Mouse (Mus musculus): ENCODE results near the gene Nlrp3. TPM values are rescaled to one million over a fixed set of nuclear protein-coding genes. Genes with fewer than 3 reads are reported as not detected.

Nlrp3 gene
- polyA plus RNA-seq, 1 experiment from 2014 or later = 0.24 TPM

- no peak for ATAC-seq (ENCODE audit: low FRiP score)
- Histone ChIP-seq H3K4me3 (replicated peaks) (no peak overlapping the region), H3K9ac (replicated peaks) (no peak overlapping the region), H3K4me1 (no peaks in the 10 kb centered on the region), H3K27me3 (replicated peaks) (0 out of 2 replicates have a peak, but pooled peaks cover 2% of the 10 kb centered on the region), H3K36me3 (no peaks in the 10 kb centered on the region), H3K4me2 (no peak overlapping the region), H3K27ac (replicated peaks) (no peak overlapping the region), H3K9me3 (replicated peaks) (no peaks in the 10 kb centered on the region)
- WGBS = 44% methylated on average over 6 of the region's 6 CpGs
Observed at GRCm38 (mm10) chr11:59584539-59584938, 43.2 kb downstream of the Nlrp3 start.

- 0 out of 2 replicates have a peak, but pooled peaks cover 2% of the 10 kb centered on the region for H3K27me3 ChIP-seq (replicated peaks)
- no peaks in the 10 kb centered on the region for H3K4me1 ChIP-seq
- WGBS = 88% methylated on average over 8 of the region's 8 CpGs
- H3K27ac ChIP-seq (replicated peaks) = no peak overlapping the region
- H3K9me3 ChIP-seq (replicated peaks) = no peaks in the 10 kb centered on the region
- no peak overlapping the region for H3K4me2 ChIP-seq
- H3K36me3 ChIP-seq = no peaks in the 10 kb centered on the region
- H3K9ac ChIP-seq (replicated peaks) = no peak overlapping the region
- ATAC-seq (ENCODE audit: low FRiP score) = no peak
- no peak overlapping the region for H3K4me3 ChIP-seq (replicated peaks)
Observed at GRCm38 (mm10) chr11:59589496-59589895, 48.1 kb downstream of the Nlrp3 start.

- WGBS = 76% methylated on average over 6 of the region's 6 CpGs
- Histone ChIP-seq H3K36me3 (no peaks in the 10 kb centered on the region), H3K4me3 (replicated peaks) (no peak within 1 kb of the TSS), H3K27me3 (replicated peaks) (no peaks in the 10 kb centered on the region), H3K9me3 (replicated peaks) (no peaks in the 10 kb centered on the region), H3K9ac (replicated peaks) (no peak within 1 kb of the TSS), H3K4me2 (no peak within 1 kb of the TSS), H3K27ac (replicated peaks) (no peak within 1 kb of the TSS), H3K4me1 (no peaks in the 10 kb centered on the region)
- no peak for ATAC-seq (ENCODE audit: low FRiP score)
Observed at GRCm38 (mm10) chr11:59593189-59593588, 51.8 kb downstream of the Nlrp3 start, which contains the start of gene Olfr223. TSS of gene Olfr223 (minus strand) at chr11:59593289.

- Histone ChIP-seq H3K36me3 (no peaks in the 10 kb centered on the region), H3K4me3 (replicated peaks) (no peak overlapping the region), H3K27me3 (replicated peaks) (no peaks in the 10 kb centered on the region), H3K9me3 (replicated peaks) (no peaks in the 10 kb centered on the region), H3K9ac (replicated peaks) (no peak overlapping the region), H3K27ac (replicated peaks) (no peak overlapping the region), H3K4me2 (no peak overlapping the region), H3K4me1 (no peaks in the 10 kb centered on the region)
- no peak for ATAC-seq (ENCODE audit: low FRiP score)
- WGBS = 50% methylated on average over 4 of the region's 4 CpGs
Observed at GRCm38 (mm10) chr11:59596091-59596490, 54.7 kb downstream of the Nlrp3 start.

GRCm38 (mm10) chr11:59596950-59597349 lies 55.6 kb downstream of the Nlrp3 start:
- H3K36me3 ChIP-seq = no peaks in the 10 kb centered on the region
- no peaks in the 10 kb centered on the region for H3K4me1 ChIP-seq
- no peaks in the 10 kb centered on the region for H3K9me3 ChIP-seq (replicated peaks)
- no peaks in the 10 kb centered on the region for H3K27me3 ChIP-seq (replicated peaks)
- H3K9ac ChIP-seq (replicated peaks) = no peak overlapping the region
- no peak for ATAC-seq (ENCODE audit: low FRiP score)
- H3K4me3 ChIP-seq (replicated peaks) = no peak overlapping the region
- no peak overlapping the region for H3K4me2 ChIP-seq
- 92% methylated on average over 8 of the region's 8 CpGs for WGBS
- no peak overlapping the region for H3K27ac ChIP-seq (replicated peaks)

GRCm38 (mm10) chr11:59599211-59599610 lies 57.8 kb downstream of the Nlrp3 start:
- Histone ChIP-seq H3K4me3 (replicated peaks) (no peak overlapping the region), H3K9ac (replicated peaks) (no peak overlapping the region), H3K27me3 (replicated peaks) (no peaks in the 10 kb centered on the region), H3K27ac (replicated peaks) (no peak overlapping the region), H3K9me3 (replicated peaks) (no peaks in the 10 kb centered on the region), H3K36me3 (no peaks in the 10 kb centered on the region), H3K4me1 (no peaks in the 10 kb centered on the region), H3K4me2 (no peak overlapping the region)
- 79% methylated on average over 7 of the region's 7 CpGs for WGBS
- no peak for ATAC-seq (ENCODE audit: low FRiP score)

- ATAC-seq (ENCODE audit: low FRiP score) = no peak
- no peak overlapping the region for H3K9ac ChIP-seq (replicated peaks)
- H3K27me3 ChIP-seq (replicated peaks) = no peaks in the 10 kb centered on the region
- 87% methylated on average over 3 of the region's 3 CpGs for WGBS
- no peak overlapping the region for H3K4me3 ChIP-seq (replicated peaks)
- no peaks in the 10 kb centered on the region for H3K36me3 ChIP-seq
- H3K27ac ChIP-seq (replicated peaks) = no peak overlapping the region
- H3K9me3 ChIP-seq (replicated peaks) = no peaks in the 10 kb centered on the region
- no peak overlapping the region for H3K4me2 ChIP-seq
- no peaks in the 10 kb centered on the region for H3K4me1 ChIP-seq
Observed at GRCm38 (mm10) chr11:59600872-59601271, 59.5 kb downstream of the Nlrp3 start.

GRCm38 (mm10) chr11:59602287-59602686 lies 60.9 kb downstream of the Nlrp3 start:
- WGBS = 73% methylated on average over 1 of the region's 1 CpGs
- Histone ChIP-seq H3K27ac (replicated peaks) (no peak overlapping the region), H3K4me2 (no peak overlapping the region), H3K4me3 (replicated peaks) (no peak overlapping the region), H3K9ac (replicated peaks) (no peak overlapping the region), H3K9me3 (replicated peaks) (no peaks in the 10 kb centered on the region), H3K4me1 (no peaks in the 10 kb centered on the region), H3K36me3 (no peaks in the 10 kb centered on the region), H3K27me3 (replicated peaks) (no peaks in the 10 kb centered on the region)
- no peak for ATAC-seq (ENCODE audit: low FRiP score)

- 83% methylated on average over 5 of the region's 5 CpGs for WGBS
- Histone ChIP-seq H3K27ac (replicated peaks) (no peak overlapping the region), H3K4me1 (no peaks in the 10 kb centered on the region), H3K4me2 (no peak overlapping the region), H3K9me3 (replicated peaks) (no peaks in the 10 kb centered on the region), H3K36me3 (no peaks in the 10 kb centered on the region), H3K9ac (replicated peaks) (no peak overlapping the region), H3K27me3 (replicated peaks) (no peaks in the 10 kb centered on the region), H3K4me3 (replicated peaks) (no peak overlapping the region)
- no peak for ATAC-seq (ENCODE audit: low FRiP score)
Observed at GRCm38 (mm10) chr11:59611646-59612045, 70.3 kb downstream of the Nlrp3 start.

GRCm38 (mm10) chr11:59614120-59614519 lies 72.8 kb downstream of the Nlrp3 start:
- WGBS = 61% methylated on average over 4 of the region's 4 CpGs
- Histone ChIP-seq H3K27me3 (replicated peaks) (no peaks in the 10 kb centered on the region), H3K9ac (replicated peaks) (no peak overlapping the region), H3K4me1 (no peaks in the 10 kb centered on the region), H3K4me2 (no peak overlapping the region), H3K9me3 (replicated peaks) (no peaks in the 10 kb centered on the region), H3K4me3 (replicated peaks) (no peak overlapping the region), H3K27ac (replicated peaks) (no peak overlapping the region), H3K36me3 (no peaks in the 10 kb centered on the region)
- no peak for ATAC-seq (ENCODE audit: low FRiP score)

Other genes starting within 250 kb of the Nlrp3 start
- 2.6 and 3.0 TPM in 2 replicates for gene Wnt9a, start 234.6 kb upstream of the Nlrp3 start, polyA plus RNA-seq (2015; fragmentation: Nextera tagmentation; extraction: Ambion mirVana)
- not detected in 2 replicates for gene Prss38, start 165.9 kb upstream of the Nlrp3 start, polyA plus RNA-seq (2015; fragmentation: Nextera tagmentation; extraction: Ambion mirVana)
- gene Jmjd4, start 91.5 kb upstream of the Nlrp3 start, polyA plus RNA-seq (2015; fragmentation: Nextera tagmentation; extraction: Ambion mirVana) = 20.2 and 20.5 TPM in 2 replicates
- 541 and 630 TPM in 2 replicates for gene Snap47, start 90.4 kb upstream of the Nlrp3 start, polyA plus RNA-seq (2015; fragmentation: Nextera tagmentation; extraction: Ambion mirVana)
- gene Zfp867, start 69.1 kb upstream of the Nlrp3 start, polyA plus RNA-seq (2015; fragmentation: Nextera tagmentation; extraction: Ambion mirVana) = 8.9 and 10.7 TPM in 2 replicates
- gene Zkscan17, start 14.8 kb upstream of the Nlrp3 start, polyA plus RNA-seq (2015; fragmentation: Nextera tagmentation; extraction: Ambion mirVana) = 12.9 and 14.7 TPM in 2 replicates
- gene Olfr222, start 34.7 kb downstream of the Nlrp3 start, polyA plus RNA-seq (2015; fragmentation: Nextera tagmentation; extraction: Ambion mirVana) = not detected in 2 replicates
- not detected in 2 replicates for gene Olfr223, start 51.7 kb downstream of the Nlrp3 start, polyA plus RNA-seq (2015; fragmentation: Nextera tagmentation; extraction: Ambion mirVana)
- 46.8 and 65.8 TPM in 2 replicates for gene Mprip, start 119.7 kb downstream of the Nlrp3 start, polyA plus RNA-seq (2015; fragmentation: Nextera tagmentation; extraction: Ambion mirVana)
- 17.2 and 19.6 TPM in 2 replicates for gene Pld6, start 246.1 kb downstream of the Nlrp3 start, polyA plus RNA-seq (2015; fragmentation: Nextera tagmentation; extraction: Ambion mirVana)